Mouse (Mus musculus): ENCODE results near the gene Myh10. TPM values are rescaled to one million over a fixed set of nuclear protein-coding genes. Genes with fewer than 3 reads are reported as not detected.

Myh10 gene
- polyA plus RNA-seq, 1 experiment from 2014 or later: 145 TPM

DNA sequence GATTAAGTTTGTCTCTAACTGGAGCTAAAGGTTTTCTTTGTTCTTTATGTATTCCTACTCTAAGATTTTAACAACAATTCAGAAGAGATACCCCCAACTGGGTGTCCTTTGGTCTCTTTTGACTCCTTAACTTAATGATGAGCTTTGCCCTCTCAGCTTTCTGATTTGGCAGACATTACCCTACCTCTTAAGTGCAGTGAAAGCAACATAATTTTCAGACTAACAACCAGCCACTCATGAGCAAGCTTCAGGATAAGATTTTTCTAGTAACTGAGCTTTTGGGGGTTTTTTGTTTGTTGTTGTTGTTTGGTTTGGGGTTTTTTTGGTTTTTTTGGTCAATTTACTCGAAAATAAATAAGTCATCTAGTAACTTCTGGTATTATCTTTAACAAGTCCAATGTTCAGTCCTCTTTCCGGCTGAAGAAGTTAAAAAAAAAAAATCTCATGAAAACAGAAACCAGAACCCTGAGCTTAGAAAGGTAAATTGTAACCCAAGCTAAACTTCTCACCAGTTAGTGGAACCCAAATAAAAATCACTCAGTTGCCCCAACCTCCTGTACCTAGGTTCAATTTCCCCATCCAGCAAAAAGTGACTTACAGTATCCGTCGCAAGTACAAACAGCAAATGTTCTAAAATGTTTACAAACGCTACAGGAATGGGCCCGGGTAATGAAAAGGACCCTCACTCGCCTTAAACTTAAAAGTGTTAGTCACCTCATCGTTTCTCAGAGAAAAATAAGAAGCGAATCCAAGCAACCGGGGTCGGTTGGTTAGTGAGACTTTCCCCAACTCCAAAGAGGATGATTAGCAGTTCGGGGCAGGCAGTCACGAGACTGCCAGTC, 160.5 kb downstream of the Myh10 start:
- H3K27me3 ChIP-seq (ENCODE audit: control insufficient read depth, insufficient read depth, low read length): no peaks in the 10 kb centered on the region

DNA sequence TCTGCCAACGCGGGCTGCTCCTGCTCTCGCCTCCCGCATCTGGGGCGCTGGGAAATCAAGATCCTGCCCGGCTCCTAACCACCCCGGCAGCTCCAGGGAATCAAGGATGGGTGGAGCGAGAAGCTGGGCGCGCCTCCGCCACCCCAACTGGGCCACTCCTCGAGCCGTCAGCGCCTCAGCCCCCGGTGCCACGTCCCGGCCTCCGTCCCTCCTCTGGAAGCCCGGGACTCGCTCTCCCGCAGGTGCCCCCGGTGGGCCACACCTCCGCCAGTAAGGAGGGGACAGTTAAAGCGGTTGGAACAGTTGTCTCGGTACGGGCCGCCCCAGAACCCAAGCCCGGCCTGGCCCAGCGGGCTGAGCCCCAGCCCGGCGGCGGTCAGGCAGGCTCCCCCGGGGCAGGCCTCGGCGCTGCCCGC, 161.1 kb downstream of the Myh10 start:
- H3K36me3 ChIP-seq (ENCODE audit: control insufficient read depth, insufficient read depth, low read length): peaks cover 5% of the 10 kb centered on the region; the same call in 1 of the 2 replicates
- H3K27me3 ChIP-seq (ENCODE audit: control insufficient read depth, insufficient read depth, low read length): no peaks in the 10 kb centered on the region
- H3K9ac ChIP-seq (ENCODE audit: low read depth, low read length): peak overlapping the region; percentile 97
- peak overlapping the region; percentile 97 for H3K27ac ChIP-seq (ENCODE audit: low read depth, low read length)
- H3K4me1 ChIP-seq (ENCODE audit: control insufficient read depth, insufficient read depth, low read length): peaks cover 20% of the 10 kb centered on the region
- ATAC-seq (ENCODE audit: low FRiP score, low TSS enrichment): no peak; the same call in 1 of the 2 replicates
- peak overlapping the region; percentile 69 for H3K4me2 ChIP-seq (replicated peaks; ENCODE audit: low read depth, low read length)
- H3K4me3 ChIP-seq (ENCODE audit: low read length): peak overlapping the region; percentile 97
- WGBS: under 1% methylated on average over 31 of the region's 36 CpGs
- no peaks in the 10 kb centered on the region for H3K9me3 ChIP-seq (ENCODE audit: control insufficient read depth, low read length)

More for the DNA sequence above, 160.5 kb downstream of the Myh10 start:
- H3K4me3 ChIP-seq (ENCODE audit: low read length): peak overlapping the region; percentile 97
- no peak for ATAC-seq (ENCODE audit: low FRiP score, low TSS enrichment)
- peaks cover 20% of the 10 kb centered on the region for H3K4me1 ChIP-seq (ENCODE audit: control insufficient read depth, insufficient read depth, low read length)
- H3K4me2 ChIP-seq (replicated peaks; ENCODE audit: low read depth, low read length): peak overlapping the region; percentile 69
- H3K36me3 ChIP-seq (ENCODE audit: control insufficient read depth, insufficient read depth, low read length): peaks cover 5% of the 10 kb centered on the region; the same call in 1 of the 2 replicates
- H3K9ac ChIP-seq (ENCODE audit: low read depth, low read length): peak overlapping the region; percentile 97
- 2% methylated on average over 13 of the region's 13 CpGs for WGBS
- H3K9me3 ChIP-seq (ENCODE audit: control insufficient read depth, low read length): no peaks in the 10 kb centered on the region
- H3K27ac ChIP-seq (ENCODE audit: low read depth, low read length): peak overlapping the region; percentile 97

GRCm38 (mm10) chr11:68852932-68853409, 161.6 kb downstream of the Myh10 start:
- WGBS: under 1% methylated on average over 42 of the region's 42 CpGs
- H3K36me3 ChIP-seq (ENCODE audit: control insufficient read depth, insufficient read depth, low read length): peaks cover 5% of the 10 kb centered on the region; the same call in 1 of the 2 replicates
- peak overlapping the region; percentile 97 for H3K27ac ChIP-seq (ENCODE audit: low read depth, low read length)
- peak overlapping the region; percentile 97 for H3K9ac ChIP-seq (ENCODE audit: low read depth, low read length)
- H3K4me1 ChIP-seq (ENCODE audit: control insufficient read depth, insufficient read depth, low read length): peaks cover 20% of the 10 kb centered on the region
- peak; percentile 99 for ATAC-seq (ENCODE audit: low FRiP score, low TSS enrichment)
- no peaks in the 10 kb centered on the region for H3K9me3 ChIP-seq (ENCODE audit: control insufficient read depth, low read length)
- peak overlapping the region; percentile 97 for H3K4me3 ChIP-seq (ENCODE audit: low read length)
- no peaks in the 10 kb centered on the region for H3K27me3 ChIP-seq (ENCODE audit: control insufficient read depth, insufficient read depth, low read length)
- peak overlapping the region; percentile 71 for H3K4me2 ChIP-seq (replicated peaks; ENCODE audit: low read depth, low read length)

GRCm38 (mm10) chr11:68853611-68854401, 162.4 kb downstream of the Myh10 start:
- ATAC-seq (ENCODE audit: low FRiP score, low TSS enrichment): no peak
- Histone ChIP-seq H3K9ac (ENCODE audit: low read depth, low read length) (peak overlapping the region; percentile 59; the same call in 1 of the 2 replicates), H3K9me3 (ENCODE audit: control insufficient read depth, low read length) (no peaks in the 10 kb centered on the region), H3K4me1 (ENCODE audit: control insufficient read depth, insufficient read depth, low read length) (peaks cover 20% of the 10 kb centered on the region), H3K4me3 (ENCODE audit: low read length) (peak overlapping the region; percentile 97), H3K27ac (ENCODE audit: low read depth, low read length) (peak overlapping the region; percentile 76; the same call in 1 of the 2 replicates), H3K4me2 (replicated peaks; ENCODE audit: low read depth, low read length) (peak overlapping the region; percentile 71), H3K36me3 (ENCODE audit: control insufficient read depth, insufficient read depth, low read length) (peaks cover 2% of the 10 kb centered on the region; the same call in 1 of the 2 replicates), H3K27me3 (ENCODE audit: control insufficient read depth, insufficient read depth, low read length) (no peaks in the 10 kb centered on the region)
- 35% methylated on average over 14 of the region's 14 CpGs for WGBS

DNA sequence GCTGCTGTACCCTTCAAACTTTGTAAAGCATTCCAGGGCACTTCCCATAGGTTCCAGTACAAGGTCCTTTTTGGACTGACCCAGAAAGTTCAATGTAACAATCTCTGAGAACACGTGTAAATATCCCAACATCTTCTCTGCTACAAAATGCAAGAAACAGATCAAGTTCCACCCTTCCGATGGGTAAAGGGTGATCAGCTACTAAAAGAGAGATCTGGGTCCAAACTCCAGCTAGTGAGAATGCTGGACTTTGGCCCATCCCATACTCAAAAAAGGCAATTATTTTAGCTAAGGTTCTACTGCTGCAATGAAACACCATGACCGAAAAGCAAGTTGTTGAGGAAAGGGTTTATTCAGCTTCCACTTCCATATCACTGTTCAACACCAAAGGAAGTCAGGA, 163.3 kb downstream of the Myh10 start:
- no peaks in the 10 kb centered on the region for H3K9me3 ChIP-seq (ENCODE audit: control insufficient read depth, low read length)
- H3K9ac ChIP-seq (ENCODE audit: low read depth, low read length): no peak overlapping the region
- H3K27me3 ChIP-seq (ENCODE audit: control insufficient read depth, insufficient read depth, low read length): no peaks in the 10 kb centered on the region
- H3K27ac ChIP-seq (ENCODE audit: low read depth, low read length): no peak overlapping the region
- H3K36me3 ChIP-seq (ENCODE audit: control insufficient read depth, insufficient read depth, low read length): no peaks in the 10 kb centered on the region
- H3K4me1 ChIP-seq (ENCODE audit: control insufficient read depth, insufficient read depth, low read length): peaks cover 20% of the 10 kb centered on the region
- H3K4me2 ChIP-seq (replicated peaks; ENCODE audit: low read depth, low read length): no peak overlapping the region
- no peak for ATAC-seq (ENCODE audit: low FRiP score, low TSS enrichment)
- WGBS: 79% methylated on average over 3 of the region's 3 CpGs
- H3K4me3 ChIP-seq (ENCODE audit: low read length): no peak overlapping the region

DNA sequence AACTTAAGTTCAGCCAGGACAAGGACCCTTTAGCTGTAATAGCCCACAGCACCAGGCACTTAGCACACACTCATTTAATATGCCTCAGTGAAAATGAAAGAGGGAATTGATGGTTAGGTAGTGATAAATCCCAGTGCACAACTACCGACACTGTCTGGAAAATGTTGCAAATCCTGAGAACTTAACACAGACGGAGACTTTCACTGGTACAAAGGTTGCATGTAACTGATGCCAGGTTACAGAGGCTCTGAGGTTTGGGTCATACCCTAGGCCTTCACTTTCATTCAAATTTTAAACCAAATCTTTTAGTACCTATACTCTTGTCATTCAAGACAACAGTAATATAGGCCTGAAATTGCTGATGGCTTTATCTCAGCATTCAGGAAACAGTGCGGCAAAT, 166.0 kb downstream of the Myh10 start:
- H3K4me3 ChIP-seq (ENCODE audit: low read length): no peak overlapping the region
- no peak overlapping the region for H3K27ac ChIP-seq (ENCODE audit: low read depth, low read length)
- ATAC-seq (ENCODE audit: low FRiP score, low TSS enrichment): no peak
- H3K4me2 ChIP-seq (replicated peaks; ENCODE audit: low read depth, low read length): no peak overlapping the region
- 0 out of 2 replicates have a peak, but pooled peaks cover 5% of the 10 kb centered on the region for H3K4me1 ChIP-seq (ENCODE audit: control insufficient read depth, insufficient read depth, low read length)
- no peaks in the 10 kb centered on the region for H3K36me3 ChIP-seq (ENCODE audit: control insufficient read depth, insufficient read depth, low read length)
- WGBS: 84% methylated on average over 3 of the region's 3 CpGs
- no peaks in the 10 kb centered on the region for H3K27me3 ChIP-seq (ENCODE audit: control insufficient read depth, insufficient read depth, low read length)
- H3K9ac ChIP-seq (ENCODE audit: low read depth, low read length): no peak overlapping the region
- H3K9me3 ChIP-seq (ENCODE audit: control insufficient read depth, low read length): no peaks in the 10 kb centered on the region

- H3K36me3 ChIP-seq (ENCODE audit: control insufficient read depth, insufficient read depth, low read length): no peaks in the 10 kb centered on the region
- H3K4me2 ChIP-seq (replicated peaks; ENCODE audit: low read depth, low read length): no peak overlapping the region
- H3K9me3 ChIP-seq (ENCODE audit: control insufficient read depth, low read length): no peaks in the 10 kb centered on the region
- WGBS: 81% methylated on average over 8 of the region's 8 CpGs
- no peak overlapping the region for H3K4me3 ChIP-seq (ENCODE audit: low read length)
- no peak overlapping the region for H3K9ac ChIP-seq (ENCODE audit: low read depth, low read length)
- no peaks in the 10 kb centered on the region for H3K4me1 ChIP-seq (ENCODE audit: control insufficient read depth, insufficient read depth, low read length)
- H3K27ac ChIP-seq (ENCODE audit: low read depth, low read length): no peak overlapping the region
- no peak for ATAC-seq (ENCODE audit: low FRiP score, low TSS enrichment)
- no peaks in the 10 kb centered on the region for H3K27me3 ChIP-seq (ENCODE audit: control insufficient read depth, insufficient read depth, low read length)
Measured at GRCm38 (mm10) chr11:68859943-68860593, 168.7 kb downstream of the Myh10 start.

DNA sequence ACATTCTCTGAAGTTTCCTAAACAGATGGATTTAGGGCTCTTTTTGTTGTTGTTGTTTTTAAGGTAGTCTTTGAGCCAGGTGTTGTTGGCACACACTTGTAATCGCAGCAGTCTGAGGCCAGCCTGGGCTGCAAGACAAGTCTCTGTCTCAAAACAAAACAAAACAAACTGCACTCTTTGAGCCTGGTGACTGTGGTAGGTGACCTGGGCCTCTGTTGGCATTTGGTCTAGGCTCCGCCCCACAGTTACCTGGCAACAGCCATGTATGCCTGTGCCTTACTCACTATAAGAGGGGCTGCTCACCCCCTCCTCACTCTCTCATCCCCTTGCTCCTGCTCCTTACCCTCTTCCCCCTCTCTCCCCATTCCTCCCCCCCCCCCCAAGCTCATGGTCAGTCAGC, 170.9 kb downstream of the Myh10 start:
- H3K36me3 ChIP-seq (ENCODE audit: control insufficient read depth, insufficient read depth, low read length): no peaks in the 10 kb centered on the region
- H3K9me3 ChIP-seq (ENCODE audit: control insufficient read depth, low read length): no peaks in the 10 kb centered on the region
- H3K4me1 ChIP-seq (ENCODE audit: control insufficient read depth, insufficient read depth, low read length): no peaks in the 10 kb centered on the region
- no peak overlapping the region for H3K4me2 ChIP-seq (replicated peaks; ENCODE audit: low read depth, low read length)
- H3K9ac ChIP-seq (ENCODE audit: low read depth, low read length): no peak overlapping the region
- H3K27me3 ChIP-seq (ENCODE audit: control insufficient read depth, insufficient read depth, low read length): no peaks in the 10 kb centered on the region
- ATAC-seq (ENCODE audit: low FRiP score, low TSS enrichment): no peak
- H3K27ac ChIP-seq (ENCODE audit: low read depth, low read length): no peak overlapping the region
- H3K4me3 ChIP-seq (ENCODE audit: low read length): no peak overlapping the region
- 62% methylated on average over 2 of the region's 2 CpGs for WGBS
